Mouse (Mus musculus) limb, embryonic 15.5 days (tissue): ENCODE data around the gene Hnrnpa0. TPM values are rescaled to one million over a fixed set of nuclear protein-coding genes. Genes with fewer than 3 reads are reported as not detected.

Experiments used
- ATAC-seq: fragments of 200-750 bp; cut with Nextera tagmentation; 2 replicates; pipeline ENCODE4 v1.8.0; 2017; ENCODE audit warnings: low read depth, moderate TSS enrichment; ENCODE audit not compliant: insufficient number of reproducible peaks, low FRiP score, low TSS enrichment
- H3K27ac ChIP-seq: fragments of 300-500 bp; sonication (generic); 2 replicates; pipeline ENCODE4 v1.5.1; 2015; ENCODE audit warnings: moderate library complexity, mild to moderate bottlenecking, inconsistent platforms
- H3K27me3 ChIP-seq: fragments of 300-500 bp; sonication (generic); 2 replicates; pipeline ENCODE4 v1.6.1; 2015; ENCODE audit warnings: inconsistent platforms
- H3K36me3 ChIP-seq: fragments of 300-500 bp; sonication (generic); 2 replicates; pipeline ENCODE4 v1.6.1; 2015; ENCODE audit warnings: inconsistent platforms
- H3K4me1 ChIP-seq: fragments of 300-500 bp; sonication (generic); 2 replicates; pipeline ENCODE4 v1.6.1; 2015; ENCODE audit warnings: inconsistent platforms
- H3K4me2 ChIP-seq: fragments of 300-500 bp; sonication (generic); 2 replicates; pipeline ENCODE4 v1.6.1; 2015; ENCODE audit warnings: mild to moderate bottlenecking, inconsistent platforms
- H3K4me3 ChIP-seq: fragments of 300-500 bp; sonication (generic); 2 replicates; pipeline ENCODE4 v1.5.1; 2015; ENCODE audit warnings: mild to moderate bottlenecking, inconsistent platforms
- H3K9ac ChIP-seq: fragments of 300-500 bp; sonication (generic); 2 replicates; pipeline ENCODE4 v1.6.1; 2015; ENCODE audit warnings: inconsistent platforms
- H3K9me3 ChIP-seq: fragments of 300-500 bp; sonication (generic); 2 replicates; pipeline ENCODE4 v1.6.1; 2016; ENCODE audit warnings: inconsistent platforms
- WGBS: fragments of 180-500 bp; shearing (Covaris S2); methylation state at CpG from one replicate; pipeline ENCODE4 v1.1.7; 2015; 5-methylcytosine and 5-hydroxymethylcytosine counted together
- polyA plus RNA-seq: library from polyadenylated mRNA; unstranded; fragments of >200 nt; fragmentation: Nextera tagmentation; extraction: Ambion mirVana; gene quantifications from 2 replicates; pipeline ENCODE4 v1.2.1, GENCODE M21; 2015

Gene Hnrnpa0
- 27.8 and 31.7 TPM in 2 replicates for polyA plus RNA-seq

DNA sequence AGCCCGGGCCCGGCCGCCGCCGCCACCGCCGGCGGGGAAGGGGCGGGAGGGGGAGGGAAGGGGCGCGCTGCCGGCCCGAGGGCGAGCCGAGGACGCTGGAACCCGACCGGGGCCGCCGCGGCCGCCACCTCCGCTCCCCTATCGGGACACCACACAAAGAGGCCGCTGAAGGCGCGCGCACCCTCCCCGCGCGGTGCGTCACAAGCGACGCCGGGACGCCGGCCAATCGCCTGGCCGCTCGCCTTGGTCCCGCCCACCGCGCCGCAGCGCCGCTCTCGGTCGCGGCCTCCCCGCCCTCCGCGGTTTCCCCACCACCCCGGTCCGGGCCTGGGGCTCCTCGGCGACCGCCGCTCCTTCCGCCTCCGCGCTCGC lies at the start of gene Hnrnpa0:
Hnrnpa0 (minus strand) TSS at position 161 of the 372 bp plus-strand sequence.
- H3K4me3 ChIP-seq, result peak within 1 kb of the TSS; percentile 75
- peaks cover 10% of the 10 kb centered on the region; the same call in 1 of the 2 replicates for H3K4me1 ChIP-seq
- no peaks in the 10 kb centered on the region for H3K27me3 ChIP-seq
- H3K36me3 ChIP-seq, result 0 out of 2 replicates have a peak, but pooled peaks cover 2% of the 10 kb centered on the region
- no peaks in the 10 kb centered on the region for H3K9me3 ChIP-seq
- H3K27ac ChIP-seq, result peak within 1 kb of the TSS; percentile 98
- WGBS, result 0% methylated on average over 41 of the region's 62 CpGs
- H3K4me2 ChIP-seq, result peak within 1 kb of the TSS; percentile 68
- ATAC-seq, result peak; percentile 92
- H3K9ac ChIP-seq, result peak within 1 kb of the TSS; percentile 99

- WGBS, result 86% methylated on average over 9 of the region's 9 CpGs
Measured at GRCm38 (mm10) chr13:58177511-58178208, 49.3 kb upstream of the Hnrnpa0 start.

DNA sequence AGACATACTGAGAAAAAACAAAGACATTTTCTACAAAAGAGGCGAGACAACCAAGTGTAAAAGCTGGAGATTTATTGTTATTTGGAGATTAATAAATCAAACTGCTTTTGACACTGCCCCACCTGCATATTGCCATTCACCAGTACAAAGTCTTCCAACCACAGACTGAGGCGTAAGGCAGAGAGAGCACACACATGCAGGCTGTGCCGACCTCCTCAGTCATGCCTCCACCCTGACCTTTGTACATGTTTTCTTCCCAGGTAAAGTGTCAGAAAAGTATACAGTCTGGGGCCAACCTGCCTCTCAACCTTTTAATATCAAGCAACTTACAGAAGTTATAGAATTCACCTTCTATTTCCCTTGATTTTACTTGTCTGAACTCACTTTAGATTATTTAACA lies 47.7 kb upstream of the Hnrnpa0 start:
- WGBS, result 63% methylated on average over 3 of the region's 3 CpGs
- no peak overlapping the region for H3K9ac ChIP-seq
- H3K9me3 ChIP-seq, result no peaks in the 10 kb centered on the region
- no peak for ATAC-seq
- no peak overlapping the region for H3K27ac ChIP-seq
- no peaks in the 10 kb centered on the region for H3K27me3 ChIP-seq
- no peak overlapping the region for H3K4me2 ChIP-seq
- H3K4me3 ChIP-seq, result no peak overlapping the region
- H3K4me1 ChIP-seq, result no peaks in the 10 kb centered on the region
- H3K36me3 ChIP-seq, result peaks cover 74% of the 10 kb centered on the region

More at GRCm38 (mm10) chr13:58177511-58178208, 49.3 kb upstream of the Hnrnpa0 start:
- no peaks in the 10 kb centered on the region for H3K27me3 ChIP-seq
- no peak overlapping the region for H3K4me2 ChIP-seq
- no peaks in the 10 kb centered on the region for H3K4me1 ChIP-seq
- H3K9ac ChIP-seq, result no peak overlapping the region
- H3K9me3 ChIP-seq, result no peaks in the 10 kb centered on the region
- H3K27ac ChIP-seq, result no peak overlapping the region
- peaks cover 81% of the 10 kb centered on the region for H3K36me3 ChIP-seq
- ATAC-seq, result no peak
- no peak overlapping the region for H3K4me3 ChIP-seq

DNA sequence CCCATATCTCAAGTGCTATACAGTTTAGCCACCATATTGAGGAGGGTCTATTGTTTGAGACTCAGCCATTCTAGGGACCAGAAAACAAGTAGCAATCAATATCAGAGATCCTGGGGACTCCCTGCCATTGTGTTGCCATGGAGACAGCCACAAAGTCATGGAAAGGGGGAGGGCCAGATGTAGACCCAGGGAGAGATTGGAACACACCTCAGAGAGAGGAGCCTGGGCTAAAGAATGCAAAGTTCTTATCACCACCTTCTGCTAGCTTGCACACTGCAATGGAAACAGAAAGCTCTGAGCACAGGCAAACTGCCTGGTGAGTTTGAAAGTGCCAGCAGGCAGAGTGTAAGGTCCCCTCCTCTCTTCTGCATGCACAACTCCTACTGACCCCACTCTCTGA lies 39.8 kb upstream of the Hnrnpa0 start:
- no peak overlapping the region for H3K4me2 ChIP-seq
- H3K9ac ChIP-seq, result no peak overlapping the region
- H3K36me3 ChIP-seq, result peaks cover 46% of the 10 kb centered on the region
- no peak for ATAC-seq
- H3K4me3 ChIP-seq, result no peak overlapping the region
- H3K9me3 ChIP-seq, result no peaks in the 10 kb centered on the region
- no peak overlapping the region for H3K27ac ChIP-seq
- no peaks in the 10 kb centered on the region for H3K4me1 ChIP-seq
- no peaks in the 10 kb centered on the region for H3K27me3 ChIP-seq

- no peak overlapping the region for H3K27ac ChIP-seq
- WGBS, result 92% methylated on average over 12 of the region's 12 CpGs
- no peaks in the 10 kb centered on the region for H3K27me3 ChIP-seq
- peaks cover 38% of the 10 kb centered on the region for H3K36me3 ChIP-seq
- no peak overlapping the region for H3K4me2 ChIP-seq
- H3K4me3 ChIP-seq, result no peak overlapping the region
- no peaks in the 10 kb centered on the region for H3K9me3 ChIP-seq
- ATAC-seq, result no peak
- H3K9ac ChIP-seq, result no peak overlapping the region
- H3K4me1 ChIP-seq, result no peaks in the 10 kb centered on the region; the same call in 1 of the 2 replicates
Measured at GRCm38 (mm10) chr13:58163343-58163742, 35.0 kb upstream of the Hnrnpa0 start.

- H3K4me2 ChIP-seq, result no peak overlapping the region
- H3K36me3 ChIP-seq, result peaks cover 37% of the 10 kb centered on the region
- no peak for ATAC-seq
- H3K9me3 ChIP-seq, result no peaks in the 10 kb centered on the region
- 95% methylated on average over 15 of the region's 15 CpGs for WGBS
- H3K4me3 ChIP-seq, result no peak overlapping the region
- no peak overlapping the region for H3K27ac ChIP-seq
- no peaks in the 10 kb centered on the region for H3K27me3 ChIP-seq
- no peak overlapping the region for H3K9ac ChIP-seq
- peaks cover 6% of the 10 kb centered on the region for H3K4me1 ChIP-seq
Measured at GRCm38 (mm10) chr13:58160761-58161160, 32.4 kb upstream of the Hnrnpa0 start.

DNA sequence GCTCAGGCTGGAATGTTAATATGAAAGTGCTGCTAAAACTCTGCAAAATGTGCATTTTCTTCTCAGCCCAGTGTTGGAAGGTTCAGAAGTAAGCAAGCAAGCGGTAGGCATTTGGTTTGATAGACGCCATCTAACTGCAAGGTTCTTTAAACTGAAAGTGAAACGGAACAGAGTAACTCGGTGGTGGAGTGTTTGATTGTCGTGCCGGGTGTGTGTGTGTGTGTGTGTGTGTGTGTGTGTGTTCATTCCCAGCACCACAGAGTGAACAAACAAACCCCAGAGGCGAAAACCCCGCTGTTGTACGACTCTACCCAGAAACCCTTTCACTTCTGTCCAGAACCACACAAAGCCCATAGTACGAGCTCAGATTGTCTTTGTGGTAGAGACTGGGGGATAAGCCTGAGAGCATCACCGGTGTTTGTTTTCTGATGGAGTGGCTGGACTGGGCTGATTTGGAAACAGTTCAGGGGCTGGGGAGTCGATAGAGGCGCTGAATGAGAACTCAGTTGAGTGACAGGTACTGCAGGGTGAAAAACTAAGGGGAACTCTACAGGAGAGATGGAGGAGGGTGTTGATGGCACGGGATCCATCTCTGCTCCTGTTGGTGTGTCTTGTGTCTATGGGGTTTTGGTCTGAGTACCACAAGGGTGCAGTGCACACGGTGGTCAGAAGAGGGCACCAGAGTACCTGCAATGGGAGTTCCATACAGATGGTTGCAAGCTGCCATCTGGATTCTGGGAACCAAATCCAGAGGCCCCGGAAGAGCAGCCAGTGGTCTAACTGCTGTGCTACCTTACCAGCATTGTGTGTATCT lies 29.9 kb upstream of the Hnrnpa0 start:
- H3K4me3 ChIP-seq, result peak overlapping the region; percentile 86
- H3K27me3 ChIP-seq, result no peaks in the 10 kb centered on the region
- WGBS, result 8% methylated on average over 16 of the region's 16 CpGs
- H3K4me2 ChIP-seq, result peak overlapping the region; percentile 95
- ATAC-seq, result no peak
- peaks cover 26% of the 10 kb centered on the region for H3K36me3 ChIP-seq
- peaks cover 6% of the 10 kb centered on the region for H3K4me1 ChIP-seq
- H3K27ac ChIP-seq, result peak overlapping the region; percentile 69
- no peaks in the 10 kb centered on the region for H3K9me3 ChIP-seq
- peak overlapping the region; percentile 76 for H3K9ac ChIP-seq

GRCm38 (mm10) chr13:58157447-58158098 lies 29.2 kb upstream of the Hnrnpa0 start, which contains the start of gene Idnk:
Idnk (plus strand) TSS chr13:58157649.
- Histone ChIP-seq H3K4me1 (peaks cover 6% of the 10 kb centered on the region), H3K36me3 (peaks cover 20% of the 10 kb centered on the region), H3K9ac (peak within 1 kb of the TSS; percentile 76), H3K27me3 (no peaks in the 10 kb centered on the region), H3K4me3 (peak within 1 kb of the TSS; percentile 86), H3K9me3 (no peaks in the 10 kb centered on the region), H3K4me2 (peak within 1 kb of the TSS; percentile 95), H3K27ac (peak within 1 kb of the TSS; percentile 69)
- under 1% methylated on average over 30 of the region's 30 CpGs for WGBS
- peak; percentile 63; the same call in 1 of the 2 replicates for ATAC-seq

DNA sequence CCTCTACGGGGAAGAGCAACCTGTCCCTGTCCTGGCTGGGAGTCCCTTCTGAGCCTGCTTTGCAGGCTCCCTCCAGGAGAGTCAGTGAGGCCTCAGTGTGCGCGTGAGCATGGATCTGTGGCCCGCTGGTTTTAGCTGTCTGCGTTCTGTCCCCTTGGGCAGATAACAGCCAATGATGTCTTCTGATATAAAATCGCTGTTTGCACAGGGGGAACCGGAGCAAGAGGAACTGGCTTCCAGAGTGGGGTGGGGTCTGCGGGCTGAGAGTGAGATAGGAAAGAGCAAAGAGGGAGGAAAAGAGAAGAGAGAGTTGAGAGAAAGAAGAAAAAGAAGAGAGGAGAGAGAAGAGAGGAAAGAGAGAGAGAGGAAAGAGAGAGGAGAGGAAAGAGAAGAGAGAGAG lies 28.7 kb upstream of the Hnrnpa0 start:
- peak overlapping the region; percentile 86 for H3K4me3 ChIP-seq
- no peak overlapping the region for H3K27ac ChIP-seq

GRCm38 (mm10) chr13:58156031-58156430 lies 27.7 kb upstream of the Hnrnpa0 start:
- H3K4me1 ChIP-seq, result peaks cover 6% of the 10 kb centered on the region
- H3K4me3 ChIP-seq, result no peak overlapping the region
- no peak for ATAC-seq
- peaks cover 13% of the 10 kb centered on the region for H3K36me3 ChIP-seq
- H3K4me2 ChIP-seq, result no peak overlapping the region
- no peaks in the 10 kb centered on the region for H3K27me3 ChIP-seq
- 88% methylated on average over 2 of the region's 2 CpGs for WGBS
- no peaks in the 10 kb centered on the region for H3K9me3 ChIP-seq
- H3K27ac ChIP-seq, result no peak overlapping the region
- no peak overlapping the region for H3K9ac ChIP-seq

More for the DNA sequence above, 28.7 kb upstream of the Hnrnpa0 start:
- H3K9me3 ChIP-seq, result no peaks in the 10 kb centered on the region
- H3K4me1 ChIP-seq, result peaks cover 6% of the 10 kb centered on the region
- peaks cover 19% of the 10 kb centered on the region for H3K36me3 ChIP-seq
- ATAC-seq, result no peak
- 25% methylated on average over 8 of the region's 8 CpGs for WGBS
- H3K4me2 ChIP-seq, result peak overlapping the region; percentile 95
- no peaks in the 10 kb centered on the region for H3K27me3 ChIP-seq
- H3K9ac ChIP-seq, result no peak overlapping the region

DNA sequence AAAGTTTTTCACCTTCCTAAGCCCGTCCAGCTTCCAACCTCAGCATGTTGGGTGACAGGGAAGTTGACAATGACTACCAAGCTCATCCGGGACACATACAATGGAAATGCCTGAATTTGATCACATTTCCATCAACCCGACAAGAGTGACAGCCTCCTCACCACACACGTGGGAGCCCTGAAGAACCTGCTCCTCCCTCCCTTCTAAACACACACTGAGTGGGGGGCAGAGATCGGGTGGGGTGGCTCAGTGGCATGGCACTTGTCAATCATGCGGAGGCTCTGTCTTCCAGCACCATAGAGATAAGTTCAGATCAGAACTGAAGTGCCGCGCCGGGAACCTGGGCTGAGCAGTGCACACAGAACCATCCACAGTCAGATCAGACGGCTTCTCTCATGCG lies 22.1 kb upstream of the Hnrnpa0 start:
- Histone ChIP-seq H3K27me3 (no peaks in the 10 kb centered on the region), H3K27ac (no peak overlapping the region), H3K9me3 (no peaks in the 10 kb centered on the region), H3K4me2 (no peak overlapping the region), H3K9ac (no peak overlapping the region), H3K4me1 (peaks cover 7% of the 10 kb centered on the region), H3K36me3 (no peaks in the 10 kb centered on the region), H3K4me3 (no peak overlapping the region)
- WGBS, result 81% methylated on average over 11 of the region's 11 CpGs
- ATAC-seq, result no peak
